Mouse (Mus musculus): ENCODE data around the gene Vamp5.
A peak's percentile ranks its signal among the peaks of the same experiment; 100 is the strongest.

The Vamp5 gene

DNA sequence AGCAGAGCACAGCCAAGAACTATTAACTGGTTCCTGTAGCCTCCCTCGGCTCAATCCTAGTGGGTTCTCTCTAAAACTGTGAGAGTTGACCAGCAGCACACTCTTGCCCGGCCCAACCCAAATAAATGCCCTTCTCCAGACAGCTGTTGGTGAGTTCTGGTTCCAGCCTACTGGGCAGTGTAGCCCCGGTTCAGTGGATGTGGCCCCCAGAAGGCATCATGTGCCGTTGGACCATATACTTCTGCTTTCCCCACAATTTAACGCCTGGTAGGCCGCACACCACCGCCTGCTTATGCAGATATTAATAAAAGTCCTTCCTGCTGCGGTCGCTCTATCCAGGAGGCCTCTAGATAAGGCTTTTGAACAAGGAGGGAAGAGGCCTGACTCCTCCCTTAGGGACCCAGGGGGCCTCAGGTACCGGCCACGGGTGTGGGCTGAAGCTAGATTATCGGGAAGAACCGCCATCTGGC, 9.2 kb upstream of the Vamp5 start:
- peak in 1 of 2 experiments; percentile 51 for DNase-seq

DNA sequence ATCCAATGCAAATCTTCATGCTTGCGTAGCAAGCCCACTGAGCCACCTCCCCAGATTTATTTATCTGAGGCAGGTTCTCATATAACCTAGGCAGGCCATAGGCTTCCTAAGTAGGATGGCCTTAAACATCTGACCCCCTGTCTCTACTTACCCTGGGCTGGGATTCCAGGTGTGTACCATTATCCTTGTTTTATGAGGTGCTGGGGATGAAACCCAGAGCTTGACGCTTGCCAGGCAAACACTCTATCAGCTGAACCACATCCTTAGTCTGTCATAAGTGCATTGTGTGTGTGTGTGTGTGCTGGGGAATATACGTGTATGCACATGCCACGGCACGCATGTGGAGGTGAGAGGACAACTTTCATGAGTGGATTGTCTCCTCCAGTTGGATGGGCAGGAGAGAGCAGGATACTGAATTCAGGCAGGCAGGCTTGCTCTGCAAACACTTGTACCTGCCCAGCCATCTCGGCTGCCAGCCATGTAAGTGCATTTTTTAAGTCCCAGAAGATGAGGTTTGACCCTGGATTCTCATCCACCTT, 8.6 kb upstream of the Vamp5 start:
- DNase-seq, result no peak

DNA sequence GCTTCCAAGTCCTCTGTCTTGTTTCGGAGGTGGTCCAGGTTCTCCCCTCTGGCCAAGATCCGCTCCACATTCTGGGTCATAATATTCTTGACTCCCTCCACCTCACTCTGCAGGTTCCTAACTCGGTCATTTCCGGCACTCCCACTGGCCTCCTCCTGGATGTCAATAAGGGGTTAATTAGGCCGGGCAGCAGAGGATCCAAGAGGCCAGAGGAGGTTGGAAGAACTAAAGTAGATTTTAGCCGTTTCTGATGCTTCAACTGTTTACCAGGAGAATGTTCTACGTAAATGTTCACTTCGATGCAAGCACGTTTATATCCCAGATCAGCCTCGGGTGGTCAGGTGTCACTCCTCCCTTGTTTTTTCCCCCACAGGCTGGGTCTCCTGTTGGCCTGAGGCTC, 8.0 kb upstream of the Vamp5 start:
- no peak for DNase-seq

DNA sequence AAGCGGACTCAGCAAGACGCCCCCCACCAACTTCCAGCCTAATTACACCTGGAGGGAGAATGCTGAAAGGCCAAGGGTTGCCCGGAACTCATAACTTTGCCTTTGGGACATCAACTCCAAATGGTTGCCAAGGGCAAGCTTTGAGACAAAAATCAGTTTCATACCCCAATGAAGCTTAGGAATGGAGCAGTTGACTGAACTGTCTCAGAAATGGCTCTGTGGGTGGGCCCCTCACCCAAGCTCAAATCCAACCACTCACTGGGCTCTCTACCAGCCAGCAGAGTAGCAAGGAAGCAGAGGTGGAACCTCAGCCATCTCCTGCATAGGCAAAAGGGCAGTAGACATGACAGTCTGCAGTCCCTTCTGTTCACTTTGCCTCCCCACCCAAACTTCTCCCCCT, 7.5 kb upstream of the Vamp5 start:
- DNase-seq, result no peak

DNA sequence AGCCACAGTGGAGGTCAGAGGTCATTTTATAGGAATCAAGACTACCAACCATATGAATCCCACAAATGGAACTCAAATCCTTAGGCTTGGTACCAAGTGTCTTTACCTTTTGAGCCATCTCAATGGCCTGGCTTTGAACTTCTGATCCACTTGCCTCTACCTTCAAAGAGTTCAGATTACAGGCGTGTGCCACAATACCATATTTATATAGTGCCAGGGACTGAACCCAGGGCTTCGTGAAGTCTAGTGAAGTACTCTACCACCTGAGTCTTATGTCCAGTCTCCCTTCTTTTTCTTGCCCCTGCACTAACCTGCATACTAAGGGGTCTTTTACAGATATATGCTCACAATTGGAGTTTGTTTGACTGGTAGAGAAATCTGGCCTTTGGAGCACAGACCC, 6.3 kb upstream of the Vamp5 start:
- no peak for DNase-seq

DNA sequence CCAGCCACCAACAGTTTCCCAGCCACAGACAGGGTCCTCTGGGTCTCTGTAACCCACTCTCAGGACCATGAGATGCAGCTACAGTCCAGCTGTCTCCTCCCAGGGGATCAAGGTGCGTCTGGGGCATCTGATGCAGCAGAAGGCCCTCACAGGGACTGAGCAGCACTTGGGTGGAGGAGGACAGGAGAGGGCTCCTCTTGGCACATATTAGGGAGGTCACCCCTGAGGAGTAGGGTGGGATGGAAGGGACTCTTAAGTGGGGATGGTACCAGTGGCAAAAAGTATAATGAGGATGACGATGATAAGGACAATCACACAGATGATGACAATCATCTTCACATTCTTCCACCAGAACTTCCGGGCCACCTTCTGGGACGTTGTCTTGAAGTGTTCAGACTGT, 5.0 kb upstream of the Vamp5 start:
- DNase-seq, result no peak

- no peak for DNase-seq
These were observed 3.7 kb upstream of the Vamp5 start for GRCm38 (mm10) chr6:72383952-72384351.

GRCm38 (mm10) chr6:72383142-72383820, 3.0 kb upstream of the Vamp5 start:
- DNase-seq, result no peak

DNA sequence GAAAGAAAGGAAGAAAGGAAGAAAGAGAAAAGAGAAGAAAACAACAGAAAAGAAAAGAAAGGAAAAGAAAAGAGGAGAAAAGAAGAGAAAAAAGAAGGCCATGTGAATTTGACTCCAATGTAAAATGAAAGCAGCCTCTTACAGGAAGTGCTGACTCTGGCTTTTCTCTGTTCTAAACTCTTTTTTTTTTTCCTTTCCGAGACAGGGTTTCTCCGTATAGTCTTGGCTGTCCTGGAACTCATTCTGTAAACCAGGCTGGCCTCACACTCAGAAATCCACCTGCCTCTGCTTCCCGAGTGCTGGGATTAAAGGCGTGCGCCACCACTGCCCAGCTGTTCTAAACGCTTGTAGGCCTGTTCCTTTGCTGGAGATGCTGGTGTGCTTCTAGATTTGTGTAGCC, 2.2 kb upstream of the Vamp5 start:
- DNase-seq, result no peak

DNA sequence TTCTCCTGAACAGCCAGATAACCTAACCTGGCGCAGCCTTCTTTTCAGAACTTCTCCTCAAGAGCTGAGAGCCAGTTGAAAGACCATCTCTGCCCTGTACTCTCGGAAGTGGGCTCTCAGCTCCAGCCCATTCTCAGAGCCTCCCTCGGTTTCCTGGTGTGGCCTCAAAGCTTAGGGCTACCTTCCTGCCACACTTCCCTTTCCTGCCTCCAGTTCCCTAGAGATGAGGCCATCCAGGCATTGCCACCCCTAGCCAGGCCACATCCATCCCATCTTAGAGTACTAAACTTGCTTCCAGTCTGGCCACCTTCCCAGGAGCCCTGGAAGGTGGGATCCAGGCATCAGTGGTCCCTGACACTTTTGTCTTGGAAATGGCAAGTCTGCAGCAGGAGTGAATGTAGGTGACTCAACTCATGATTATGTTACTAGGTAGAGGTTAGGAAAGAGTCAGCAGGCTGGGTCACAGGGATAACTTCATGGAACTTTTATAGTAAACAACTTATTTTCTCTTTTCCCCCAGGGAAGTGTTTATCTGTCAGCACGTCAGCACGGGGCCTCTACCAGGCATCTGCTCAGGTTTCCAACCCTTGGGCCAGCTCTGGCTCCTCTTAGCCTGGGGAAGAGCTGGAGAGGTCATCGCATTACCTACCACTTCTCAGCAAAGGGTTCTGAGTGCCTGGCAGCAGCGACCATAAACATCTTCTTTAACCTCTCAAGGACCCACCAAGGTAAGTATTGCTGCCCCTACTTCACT, 714 bp downstream of the Vamp5 start:
- no peak for DNase-seq

- no peak for DNase-seq
These were observed 1.6 kb downstream of the Vamp5 start for GRCm38 (mm10) chr6:72378510-72379234.

DNA sequence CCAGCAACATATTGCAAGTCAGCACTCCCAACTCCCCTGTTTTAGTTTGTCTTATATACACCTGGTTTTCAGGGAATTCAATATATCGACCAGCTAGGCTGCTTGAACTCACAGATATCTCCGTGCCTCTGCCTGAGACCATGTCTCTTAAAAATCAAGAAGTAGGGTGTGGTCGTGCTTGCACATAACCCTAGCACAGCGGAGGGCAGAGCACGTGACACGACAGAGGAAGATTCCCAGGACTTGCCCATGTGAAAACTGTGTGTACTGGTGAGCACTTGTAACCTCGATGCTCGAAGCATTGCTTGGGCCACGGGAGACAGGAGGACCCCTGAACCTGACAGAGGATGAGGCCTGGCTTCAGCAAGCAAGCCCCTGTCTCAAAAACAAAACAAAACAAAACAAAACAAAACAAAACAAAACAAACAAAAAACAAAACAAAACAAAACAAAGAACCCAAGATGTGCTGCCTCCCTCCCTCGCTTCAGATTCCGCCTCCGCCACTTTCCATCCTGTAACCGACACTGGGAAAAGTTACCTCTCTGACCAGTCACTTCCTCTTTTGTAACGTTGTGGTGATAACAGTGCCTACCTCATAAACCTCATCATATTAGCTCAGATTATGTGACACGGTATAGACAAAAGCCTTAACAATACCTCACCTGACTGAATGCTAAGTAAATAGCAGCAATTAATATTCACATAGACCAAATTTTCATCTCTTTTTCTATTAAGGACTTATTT, 5.3 kb downstream of the Vamp5 start:
- no peak for DNase-seq

DNA sequence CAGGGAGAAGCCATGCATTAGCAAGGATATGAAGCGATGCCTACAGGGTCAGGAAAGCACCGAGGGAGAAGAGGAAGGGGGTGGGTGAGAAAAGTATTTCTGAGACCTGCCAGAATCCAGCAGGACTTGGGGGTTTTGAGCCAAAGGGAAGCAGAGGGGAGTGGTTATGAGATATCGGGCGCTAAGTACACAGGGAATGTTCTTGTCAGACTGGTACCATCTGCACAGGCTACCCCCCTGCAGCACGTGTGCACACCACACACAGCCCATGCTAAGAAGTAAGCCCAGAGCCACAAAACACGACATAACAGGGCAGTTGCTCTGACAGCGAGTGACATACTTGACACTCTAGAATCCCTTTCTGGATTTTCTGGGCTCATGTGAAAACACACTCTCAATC, 6.1 kb downstream of the Vamp5 start:
- no peak for DNase-seq

- DNase-seq, result no peak
These were observed 7.1 kb downstream of the Vamp5 start for GRCm38 (mm10) chr6:72373184-72373583.

DNA sequence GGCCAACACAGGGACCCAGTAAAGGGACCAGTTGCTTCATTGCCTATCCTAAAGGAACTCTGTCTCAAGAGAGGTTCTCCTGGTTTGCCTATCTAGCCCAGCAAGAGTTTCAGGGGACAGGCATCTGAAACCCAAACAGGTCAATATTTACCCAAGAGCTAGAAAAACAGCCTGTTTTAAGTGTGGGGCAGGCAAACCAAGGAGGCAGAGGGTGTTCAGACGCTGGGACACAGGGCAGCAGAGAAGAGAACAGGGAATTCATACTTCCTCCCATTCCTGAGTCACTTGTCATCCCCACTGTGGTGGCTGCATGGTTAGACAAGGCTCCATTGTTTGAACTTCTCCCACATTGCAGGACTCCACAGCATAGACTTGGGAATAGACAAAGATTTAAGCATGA, 8.7 kb downstream of the Vamp5 start:
- no peak for DNase-seq

GRCm38 (mm10) chr6:72371147-72371546, 9.1 kb downstream of the Vamp5 start:
- DNase-seq, result no peak

DNA sequence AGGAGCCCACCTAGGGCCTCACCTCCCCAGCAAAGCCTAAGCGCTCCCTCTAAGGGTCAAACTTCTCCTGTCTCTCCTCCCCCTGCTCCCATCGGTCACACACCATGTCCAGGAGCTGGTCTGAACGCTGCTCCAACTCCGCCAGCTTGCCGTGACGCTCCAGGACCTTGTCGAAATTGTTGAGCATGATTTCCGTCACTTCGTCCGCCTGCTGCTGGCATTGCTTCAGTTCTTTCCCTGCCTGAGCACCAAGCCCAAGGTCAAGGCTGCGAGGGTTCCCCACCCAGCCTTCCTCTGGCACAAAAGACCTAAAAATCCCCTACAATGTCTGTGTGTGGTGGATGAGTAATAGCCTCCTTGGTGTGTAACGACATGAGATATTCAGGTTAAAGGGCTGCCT, 10.2 kb downstream of the Vamp5 start:
- DNase-seq, result no peak

DNA sequence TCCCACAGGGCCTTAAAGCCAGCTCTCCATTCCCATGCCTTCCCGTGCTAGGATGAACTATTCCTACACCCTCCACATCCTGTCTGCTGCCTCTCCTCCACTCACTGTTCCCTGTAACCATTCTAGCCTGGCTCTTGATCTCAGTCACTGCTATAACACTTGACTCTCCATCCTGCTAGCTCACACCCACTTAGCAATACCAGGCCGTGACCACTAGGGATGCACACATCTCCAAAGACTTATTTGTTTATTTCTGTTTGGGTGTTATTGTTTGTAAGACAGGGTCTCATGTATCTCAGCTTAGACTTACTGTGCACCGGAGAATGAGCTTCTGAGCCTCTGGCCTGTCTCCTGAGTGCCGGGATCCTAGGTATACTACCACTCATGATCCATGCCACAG, 10.7 kb downstream of the Vamp5 start:
- DNase-seq, result no peak

DNA sequence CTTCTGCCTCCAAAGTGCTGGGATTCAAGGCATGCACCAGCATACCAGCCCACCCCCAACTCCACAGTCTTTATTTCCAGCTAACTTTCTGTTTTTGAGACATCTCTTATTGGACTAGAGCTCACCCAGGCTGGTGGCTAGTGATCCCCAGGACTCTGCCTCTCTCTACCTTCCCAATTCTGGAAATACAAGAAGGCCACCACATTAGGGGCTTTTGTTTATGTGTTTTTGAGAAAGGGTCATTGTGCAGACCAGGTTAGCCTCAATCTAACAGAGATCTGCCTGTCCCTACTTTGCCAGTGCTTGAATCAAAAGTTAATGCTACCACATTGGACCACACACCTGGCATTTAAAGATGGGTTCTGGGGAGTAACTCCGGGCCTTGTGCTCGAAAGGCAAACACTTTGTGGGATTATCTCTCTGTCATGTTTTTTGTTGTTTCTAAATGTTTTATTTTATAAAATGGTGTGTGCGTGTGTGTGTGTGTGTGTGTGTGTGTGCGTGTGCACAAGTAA, 12.8 kb downstream of the Vamp5 start:
- no peak for DNase-seq

DNA sequence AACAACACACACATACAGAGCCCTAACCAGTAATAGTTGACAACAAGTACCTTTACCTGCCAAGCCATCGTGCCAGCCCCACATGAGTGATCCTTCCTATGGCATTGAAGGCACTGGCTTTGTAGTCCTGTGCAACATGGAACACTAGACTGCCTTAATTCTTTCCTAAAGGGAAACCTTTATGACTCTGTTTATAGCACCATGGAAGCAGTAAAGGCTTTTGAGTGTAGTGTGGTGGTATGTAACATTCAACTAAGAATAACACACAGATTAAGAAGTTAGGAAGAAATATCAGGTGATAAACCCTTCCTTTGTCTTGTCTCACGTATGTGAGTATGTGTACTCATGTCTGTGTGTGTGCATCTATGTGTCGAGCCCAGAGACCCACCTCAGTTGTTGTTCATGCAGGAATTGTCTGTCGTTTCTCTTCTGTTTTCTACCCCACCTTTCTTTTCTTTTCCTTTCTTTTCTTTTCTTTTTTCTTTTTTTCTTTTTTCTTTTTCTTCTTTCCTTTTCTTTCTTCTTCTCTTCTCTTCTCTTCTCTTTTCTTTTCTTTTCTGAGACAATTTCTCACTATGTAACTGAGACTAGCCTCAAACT, 13.3 kb downstream of the Vamp5 start, which contains the start of gene Rnf181:
TSS of gene Rnf181 (minus strand) at position 113 of the 600 bp plus-strand sequence.
- no peak for DNase-seq

- no peak for DNase-seq
These were observed 14.0 kb downstream of the Vamp5 start for GRCm38 (mm10) chr6:72366304-72366703.

GRCm38 (mm10) chr6:72364985-72365384, 15.3 kb downstream of the Vamp5 start:
- DNase-seq, result no peak
